Mouse (Mus musculus) activated CD4-positive, CD25-positive, alpha-beta regulatory T cell, adult 4 months (primary cell): Measurements from ENCODE around the gene Gale. TPM values are rescaled to one million over a fixed set of nuclear protein-coding genes. Genes with fewer than 3 reads are reported as not detected.
A peak's percentile ranks its signal among the peaks of the same experiment; 100 is the strongest.

Experiments
- ATAC-seq: one replicate; pipeline ENCODE4 v1.8.0; 2017
- polyA plus RNA-seq, 2 experiments: library from polyadenylated mRNA; unstranded; fragments of 100-300 nt; shearing (Covaris generic); gene quantifications; one replicate each; pipeline ENCODE4 v1.2.1; 2017

Gale gene
- polyA plus RNA-seq, 2 experiments from 2014 or later = 14.3 to 22.8 TPM

DNA sequence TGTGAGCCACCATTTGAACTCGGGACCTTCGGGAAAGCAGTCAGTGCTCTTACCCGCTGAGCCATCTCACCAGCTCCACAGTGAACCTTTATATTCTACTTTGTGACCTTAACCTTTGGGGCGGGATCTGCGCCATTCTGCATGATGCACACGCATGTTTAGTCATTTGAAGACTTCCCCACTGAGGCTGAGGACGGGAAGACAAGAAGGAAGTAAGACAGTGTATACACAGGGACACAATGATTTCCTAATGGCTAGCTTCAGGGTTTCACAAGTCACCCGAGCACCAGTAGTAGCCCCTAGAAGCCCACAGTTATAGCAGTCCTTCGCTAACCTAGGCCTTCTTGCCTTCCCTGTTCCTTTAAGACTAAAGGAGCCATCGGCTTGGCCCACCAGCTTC is 17.8 kb upstream of the Gale start:
- no peak for ATAC-seq

DNA sequence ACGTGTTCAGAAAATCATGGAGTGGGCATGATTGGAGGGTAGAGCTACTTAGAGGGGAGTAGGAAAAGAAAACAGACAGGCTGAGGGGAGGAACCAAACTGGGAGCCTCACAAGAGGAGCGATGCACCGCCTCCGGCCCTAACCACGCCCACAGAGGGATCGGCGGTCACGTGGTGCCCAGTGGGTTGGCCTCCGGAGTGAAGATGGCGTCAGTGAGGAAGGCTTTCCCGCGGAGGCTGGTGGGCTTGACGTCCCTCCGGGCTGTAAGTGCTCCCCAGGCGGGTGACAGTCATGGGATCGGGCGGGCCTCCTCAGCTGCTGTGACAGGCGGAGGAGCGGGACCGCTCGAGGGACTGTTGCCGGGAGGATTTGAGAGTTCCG is 17.3 kb upstream of the Gale start, which contains the start of gene Hmgcl:
Gene Hmgcl, plus strand, starts transcription at position 171 of the 381 bp plus-strand sequence.
- peak; percentile 99 for ATAC-seq

DNA sequence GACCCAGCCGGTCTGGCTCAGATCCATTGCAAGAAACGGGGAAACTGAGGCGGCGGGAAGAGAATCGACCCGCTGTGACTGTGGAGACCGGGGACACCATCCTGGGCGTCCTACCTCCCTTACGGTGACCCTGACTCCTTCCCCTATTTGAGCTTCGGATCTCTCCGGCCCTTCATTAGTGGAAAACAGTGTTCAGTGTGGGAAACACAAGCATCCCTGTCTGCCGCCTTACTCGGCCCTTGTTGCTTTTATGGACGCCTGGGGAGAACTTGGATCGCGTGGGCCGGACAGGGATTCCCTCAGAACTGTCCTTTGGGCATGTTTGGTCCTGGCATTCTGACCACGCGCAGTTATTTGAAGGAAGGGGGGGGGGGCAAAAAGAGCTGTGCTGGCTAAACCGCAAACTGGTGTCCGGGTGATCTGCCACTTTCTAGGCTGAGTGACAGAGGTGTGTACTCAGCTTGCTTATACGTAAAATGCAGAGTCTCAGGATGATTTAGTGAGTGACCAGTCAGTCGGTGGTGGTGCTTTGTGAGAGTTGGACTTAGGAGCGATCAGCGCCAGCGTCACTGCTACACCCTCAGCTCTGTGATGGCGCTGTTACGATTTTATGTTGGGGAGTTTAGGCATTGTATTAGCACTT is 16.7 kb upstream of the Gale start:
- no peak for ATAC-seq

DNA sequence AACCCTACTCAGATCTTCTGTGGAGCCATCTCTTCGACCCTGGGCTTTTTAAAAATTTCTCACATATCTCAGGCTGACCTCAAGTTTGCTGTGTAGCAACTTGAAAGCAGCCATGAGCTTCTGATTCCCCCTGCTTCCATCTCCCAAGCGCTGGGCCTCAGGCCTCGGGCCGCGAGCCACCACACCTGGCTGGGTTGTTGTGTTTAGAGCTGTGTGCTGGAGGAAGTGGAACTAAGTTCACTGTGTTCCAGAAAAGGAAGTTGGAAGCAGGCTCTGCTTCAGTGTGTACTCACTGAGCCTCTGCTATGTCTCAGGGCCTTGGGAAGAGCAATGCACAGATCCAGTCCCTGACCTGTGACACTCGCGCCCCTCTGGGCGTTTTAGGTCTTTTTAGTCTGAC is 15.4 kb upstream of the Gale start:
- ATAC-seq = no peak

DNA sequence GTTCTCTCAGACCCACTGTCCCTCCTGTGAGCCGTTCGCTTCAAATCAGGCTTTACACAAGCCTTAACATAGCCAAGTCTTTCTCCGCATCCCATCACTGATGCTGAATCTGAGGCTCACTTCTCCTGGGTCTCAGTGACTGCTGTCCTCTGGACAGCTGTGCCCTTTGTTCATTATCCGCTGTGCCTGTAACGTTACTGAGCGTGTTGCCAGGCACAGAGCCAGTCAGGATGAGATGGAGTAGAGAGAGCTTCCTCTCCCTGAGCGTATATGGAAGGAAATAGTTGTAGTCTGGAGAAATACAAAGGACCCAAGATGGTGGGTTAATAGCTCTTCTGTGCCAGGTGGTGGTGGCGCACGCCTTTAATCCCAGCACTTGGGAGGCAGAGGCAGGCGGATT is 14.1 kb upstream of the Gale start:
- no peak for ATAC-seq

DNA sequence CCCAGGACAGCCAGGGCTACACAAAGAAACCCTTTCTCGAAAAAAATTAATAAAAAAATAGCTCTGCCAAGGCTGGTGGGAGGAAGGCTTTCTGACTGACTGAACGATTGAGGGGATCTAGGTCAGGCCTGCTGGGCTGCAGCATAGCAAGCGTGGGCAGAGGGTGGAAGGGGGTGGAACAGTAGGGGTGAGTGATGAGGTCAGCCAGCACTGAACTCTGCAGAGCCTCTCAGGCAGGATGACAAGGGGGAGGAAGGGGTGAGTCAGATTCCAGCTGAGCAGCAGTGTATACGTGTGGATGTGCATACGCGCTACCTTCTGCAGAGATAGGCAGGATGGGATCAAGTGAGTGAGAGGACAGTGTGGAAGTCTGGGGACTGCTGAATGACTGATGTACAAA is 13.6 kb upstream of the Gale start:
- no peak for ATAC-seq

DNA sequence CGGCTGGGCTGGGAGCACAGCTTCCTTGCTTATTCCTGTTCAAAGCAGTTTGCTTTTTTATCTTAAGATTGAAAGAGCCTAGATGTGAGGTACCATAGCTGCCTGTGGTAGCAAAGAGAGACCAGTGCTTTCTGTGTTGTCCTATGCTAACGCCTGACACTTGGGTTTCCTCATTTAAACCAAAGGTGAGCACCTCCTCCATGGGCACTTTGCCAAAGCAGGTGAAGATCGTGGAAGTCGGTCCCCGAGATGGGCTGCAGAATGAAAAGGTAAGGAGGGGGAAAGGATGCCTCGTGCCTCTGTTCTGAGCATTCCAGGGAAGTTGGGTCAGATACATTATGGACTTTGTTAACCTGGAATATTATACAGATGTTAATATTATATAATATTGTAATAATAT is 13.2 kb upstream of the Gale start:
- ATAC-seq = no peak

DNA sequence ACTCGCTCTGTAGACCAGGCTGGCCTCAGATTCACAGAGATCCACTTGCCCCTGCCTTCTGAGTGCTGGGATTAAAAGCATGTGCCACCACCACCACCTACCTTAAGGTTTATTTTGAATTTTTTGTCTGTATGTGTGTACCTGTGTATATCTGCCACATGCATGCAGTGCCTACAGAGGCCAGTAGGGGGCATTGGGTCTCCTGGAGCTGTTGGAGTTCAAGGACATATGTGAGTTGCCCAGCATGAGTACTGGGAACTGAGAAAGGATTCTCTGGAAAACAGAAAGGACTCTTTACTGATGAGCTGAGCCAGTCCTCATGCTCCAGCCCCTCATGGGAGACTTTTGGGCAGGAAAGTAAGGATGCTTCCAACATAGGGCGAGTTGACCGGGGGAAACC is 12.0 kb upstream of the Gale start:
- ATAC-seq = no peak

DNA sequence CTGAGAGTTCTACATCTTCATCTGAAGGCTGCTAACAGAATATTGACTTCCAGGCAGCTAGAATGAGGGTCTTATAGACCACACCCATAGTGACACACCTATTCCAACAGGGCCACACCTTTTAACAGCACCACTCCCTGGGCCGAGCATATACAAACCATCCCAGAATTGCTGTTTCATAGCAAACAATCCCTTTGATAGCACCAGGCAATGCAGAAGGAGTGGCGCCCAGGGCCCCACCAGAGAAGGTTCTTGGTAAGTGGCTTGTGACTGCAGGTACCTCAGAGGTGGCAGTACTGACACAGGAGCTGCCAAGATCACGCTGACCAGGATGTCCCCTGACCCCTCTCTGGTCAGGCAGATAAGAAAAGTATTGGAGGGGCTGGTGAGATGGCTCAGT is 10.3 kb upstream of the Gale start:
- ATAC-seq = no peak

DNA sequence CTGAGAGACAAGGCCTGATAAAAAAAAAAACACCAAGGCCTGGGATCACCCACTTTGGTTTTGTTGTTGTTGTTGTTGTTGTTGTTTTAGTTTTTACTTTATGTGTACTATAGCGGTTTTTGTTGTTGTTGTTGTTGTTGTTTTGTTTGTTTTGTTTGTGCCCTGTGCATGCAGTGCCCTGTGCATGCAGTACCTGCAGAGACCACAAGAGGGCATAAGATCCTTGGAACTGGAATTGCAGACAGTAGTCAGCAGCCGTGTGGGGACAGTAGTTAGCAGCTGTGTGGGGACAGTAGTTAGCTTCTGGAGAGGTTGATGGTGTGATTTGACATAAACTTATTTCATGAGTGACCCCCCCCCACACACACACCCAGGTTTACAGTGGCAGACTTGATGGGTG is 9.3 kb upstream of the Gale start:
- ATAC-seq = peak; percentile 57

DNA sequence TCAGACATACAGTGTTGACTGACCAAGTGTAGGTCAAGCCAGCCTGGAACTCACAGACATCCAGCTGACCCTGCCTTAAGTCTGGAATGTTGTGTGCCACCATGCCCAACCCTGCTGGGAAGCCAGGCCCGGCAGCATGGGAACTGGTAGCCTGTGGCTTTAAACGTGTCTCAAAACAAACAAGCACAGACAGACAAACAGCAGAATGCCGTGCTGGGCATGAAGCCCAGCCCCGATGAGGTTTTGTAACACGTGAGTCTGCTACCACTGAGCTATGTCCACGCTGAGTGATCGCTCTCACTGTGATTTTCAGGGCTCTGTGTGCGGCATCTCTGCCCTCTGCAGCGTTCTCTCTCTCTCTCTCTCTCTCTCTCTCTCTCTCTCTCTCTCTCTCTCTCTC is 7.6 kb upstream of the Gale start:
- ATAC-seq = no peak

DNA sequence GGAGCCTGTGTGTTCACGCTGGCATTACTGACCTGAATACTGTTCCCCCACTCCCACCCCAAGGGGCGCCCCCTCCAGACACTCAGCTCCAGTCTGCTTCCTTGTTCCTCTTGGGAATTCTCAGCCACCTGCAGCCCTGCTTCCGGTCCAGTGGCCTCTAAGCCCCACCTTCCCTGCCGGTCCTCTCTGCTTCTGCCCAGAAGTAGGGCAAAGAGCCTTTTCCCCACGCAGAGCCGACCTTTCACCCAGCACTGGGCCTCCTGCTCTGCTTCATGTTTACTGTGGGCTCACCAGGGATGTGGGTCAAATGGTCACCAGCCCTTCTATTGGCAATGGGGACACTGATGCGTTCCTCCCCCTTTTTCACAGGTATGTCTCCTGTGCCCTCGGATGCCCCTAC is 5.2 kb upstream of the Gale start:
- no peak for ATAC-seq

DNA sequence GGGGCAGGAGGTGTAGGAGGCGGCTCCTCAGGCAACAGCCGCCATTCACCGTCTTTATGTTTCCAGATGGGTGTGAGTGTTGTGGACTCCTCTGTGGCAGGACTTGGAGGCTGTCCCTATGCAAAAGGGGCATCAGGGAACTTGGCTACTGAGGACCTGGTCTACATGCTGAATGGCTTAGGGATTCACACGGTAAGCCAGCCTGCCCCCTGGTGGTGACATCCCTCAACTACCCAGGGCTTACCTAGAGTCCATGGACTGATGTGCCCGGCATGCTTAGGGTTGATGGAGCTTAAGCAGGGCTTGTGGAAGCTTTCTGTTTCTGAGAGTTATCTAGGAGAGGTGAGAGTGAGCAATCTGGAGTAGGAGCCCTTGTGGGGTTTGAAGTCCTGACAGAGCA is 2.8 kb upstream of the Gale start:
- ATAC-seq = no peak

DNA sequence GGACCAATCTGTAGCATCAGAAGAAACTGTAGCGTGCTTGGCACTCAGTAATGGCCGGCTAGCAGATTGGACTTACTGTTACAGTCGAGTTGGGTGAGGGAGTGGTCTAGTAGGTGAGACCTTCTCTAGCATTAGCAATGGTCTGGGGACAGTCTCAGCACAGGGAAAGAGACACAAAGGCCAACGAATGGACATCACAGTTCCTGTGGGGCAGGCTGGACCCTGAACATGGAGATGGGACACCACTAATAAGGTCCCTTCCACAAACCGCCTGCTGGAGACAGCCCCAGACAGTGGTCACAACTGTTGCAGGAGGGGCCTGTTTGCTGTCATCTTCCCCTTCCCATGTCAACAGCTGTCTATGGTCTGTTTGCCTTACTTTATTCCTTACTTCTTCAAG is 1.8 kb upstream of the Gale start:
- ATAC-seq = no peak

DNA sequence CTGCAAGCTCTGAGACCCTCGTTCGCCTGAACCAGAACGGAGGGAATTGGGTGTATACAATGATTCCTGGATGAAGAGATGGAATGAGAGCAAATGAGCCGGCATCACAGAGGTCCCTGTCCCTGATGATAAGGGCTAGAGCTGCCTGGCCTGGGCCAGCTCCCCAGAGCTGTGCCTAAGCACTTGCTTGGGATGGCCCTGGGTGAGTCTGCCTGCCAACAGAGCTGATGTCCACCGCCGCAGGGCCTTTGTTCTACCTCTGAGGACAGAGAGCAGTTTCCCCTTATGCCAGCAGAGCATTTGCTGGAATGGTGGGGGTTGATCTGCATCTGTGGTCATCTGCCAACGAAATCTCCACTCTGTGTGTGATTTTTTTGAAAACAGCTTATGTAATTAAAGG is 1.3 kb upstream of the Gale start:
- no peak for ATAC-seq

DNA sequence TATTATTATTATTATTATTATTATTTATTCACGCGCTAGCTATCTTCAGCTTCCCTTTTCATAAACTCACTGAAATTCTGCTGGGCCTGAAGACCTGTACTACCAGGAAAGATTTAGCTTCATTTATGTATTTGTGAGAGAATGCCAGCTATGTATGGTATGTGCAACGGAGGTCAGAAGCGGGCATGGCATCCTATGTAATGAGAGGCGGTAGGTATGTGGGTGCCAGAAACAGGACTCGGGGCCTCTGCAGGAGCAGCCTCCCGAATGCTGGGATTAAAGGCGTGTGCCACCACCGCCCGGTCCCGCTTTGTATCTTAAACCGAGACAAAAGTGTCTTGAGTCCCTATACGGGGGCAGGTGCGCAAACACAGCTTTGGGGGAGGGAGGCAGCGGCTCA is 581 bp upstream of the Gale start:
- ATAC-seq = no peak

DNA sequence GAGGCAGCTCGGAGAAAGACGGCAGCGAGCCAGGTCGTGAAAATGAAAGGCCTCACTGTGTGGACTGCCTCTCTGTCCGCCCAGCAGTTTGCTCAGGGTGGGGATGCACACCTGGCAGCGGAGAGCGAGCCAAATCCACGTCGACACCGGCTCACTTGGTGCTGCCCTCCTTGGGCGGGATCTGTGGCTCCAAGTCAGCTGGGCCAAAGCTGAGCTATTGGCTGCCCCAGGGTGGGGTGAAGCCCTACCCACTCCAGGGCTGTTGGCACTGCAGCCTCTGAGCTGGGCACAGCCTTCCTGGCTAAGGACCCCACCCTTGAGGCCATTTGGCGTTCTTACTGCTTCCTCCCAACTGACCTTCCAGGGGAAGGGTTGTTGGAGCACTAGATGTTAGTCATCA is 899 bp downstream of the Gale start:
- no peak for ATAC-seq

DNA sequence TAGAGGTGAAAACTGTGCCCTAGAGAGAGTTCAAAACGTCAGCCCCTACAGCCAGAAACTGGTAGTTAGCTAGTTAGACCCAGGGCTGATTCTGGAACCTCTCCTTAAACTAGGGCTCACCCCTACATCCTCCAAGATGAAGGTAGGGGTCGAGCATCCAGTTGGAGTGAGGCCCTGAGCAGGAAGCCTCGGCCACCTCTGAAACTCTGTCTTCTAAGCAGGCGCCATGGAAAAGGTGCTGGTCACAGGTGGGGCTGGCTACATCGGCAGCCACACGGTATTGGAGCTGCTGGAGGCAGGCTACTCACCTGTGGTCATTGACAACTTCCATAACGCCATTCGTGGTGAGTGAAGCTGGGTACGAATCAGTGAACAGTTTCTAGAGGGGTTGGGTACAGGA is 1.6 kb downstream of the Gale start:
- ATAC-seq = no peak

DNA sequence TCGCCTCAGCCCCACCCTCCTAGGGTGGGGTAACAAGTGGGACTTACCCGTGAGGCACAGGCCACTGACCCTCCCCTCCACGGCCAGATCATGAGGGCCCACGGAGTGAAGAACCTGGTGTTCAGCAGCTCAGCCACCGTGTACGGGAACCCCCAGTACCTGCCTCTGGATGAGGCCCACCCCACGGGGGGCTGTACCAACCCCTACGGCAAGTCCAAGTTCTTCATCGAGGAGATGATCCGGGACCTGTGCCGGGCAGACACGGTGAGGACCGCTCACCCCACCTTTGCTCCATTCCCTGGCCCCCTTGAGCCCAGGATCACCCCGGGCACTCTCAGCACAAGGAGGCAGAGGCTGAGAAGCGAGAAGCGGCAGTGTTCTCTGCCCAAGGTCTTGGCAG is 2.8 kb downstream of the Gale start:
- no peak for ATAC-seq

DNA sequence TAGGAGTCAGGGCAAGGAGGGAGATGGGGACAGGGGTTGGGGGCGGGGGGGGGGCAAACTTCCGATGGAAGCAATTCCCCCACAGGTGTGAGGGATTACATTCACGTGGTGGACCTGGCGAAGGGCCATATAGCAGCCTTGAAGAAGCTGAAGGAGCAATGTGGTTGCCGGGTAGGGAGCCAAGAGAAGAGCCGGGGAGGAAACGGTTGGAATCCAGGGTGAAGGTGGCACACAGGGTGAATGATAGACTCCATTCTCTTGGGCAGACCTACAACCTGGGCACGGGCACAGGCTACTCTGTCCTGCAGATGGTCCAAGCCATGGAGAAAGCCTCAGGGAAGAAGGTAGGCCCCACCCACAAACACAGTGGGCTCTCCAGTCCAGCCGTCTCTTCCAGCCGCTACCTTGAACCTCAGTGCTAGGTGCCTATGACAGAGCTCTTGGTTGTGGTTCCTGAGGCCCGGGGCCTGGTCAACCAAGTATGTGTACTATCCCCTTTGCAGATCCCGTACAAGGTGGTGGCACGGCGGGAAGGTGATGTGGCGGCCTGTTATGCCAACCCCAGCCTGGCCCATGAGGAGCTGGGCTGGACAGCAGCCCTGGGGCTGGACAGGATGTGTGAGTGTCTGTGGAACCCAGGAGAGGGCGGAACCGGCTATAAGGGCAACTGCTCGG is 3.7 kb downstream of the Gale start:
- no peak for ATAC-seq

DNA sequence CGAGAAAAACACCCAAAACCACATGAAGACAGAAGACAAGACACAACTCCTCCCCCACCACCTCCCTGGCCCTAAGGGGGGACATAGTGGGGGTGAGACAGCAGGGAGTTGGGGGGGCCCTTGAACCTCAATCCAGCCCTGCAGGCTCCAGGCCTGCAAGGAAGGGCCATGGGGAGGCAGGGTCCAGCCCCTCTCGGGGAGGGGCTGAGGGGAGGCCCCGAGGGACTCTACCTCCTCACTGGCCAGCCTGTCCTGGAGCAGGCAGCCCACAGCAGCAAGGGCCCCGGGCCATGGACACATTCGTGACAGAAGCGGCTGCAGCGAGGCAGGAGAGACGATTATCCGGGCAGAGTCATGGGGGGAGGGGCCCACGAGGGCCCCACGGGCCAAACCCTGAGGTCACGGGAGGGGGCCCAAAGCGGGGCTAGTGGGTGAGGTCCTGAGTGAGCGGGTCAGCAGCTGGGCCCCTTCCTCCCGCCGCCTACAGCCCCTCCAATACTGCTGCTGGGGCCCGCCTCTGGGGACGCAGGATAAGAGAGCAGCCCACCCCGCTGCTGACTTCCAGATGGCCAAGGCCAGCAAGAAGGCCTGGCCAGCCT is 4.8 kb downstream of the Gale start:
- ATAC-seq = no peak

DNA sequence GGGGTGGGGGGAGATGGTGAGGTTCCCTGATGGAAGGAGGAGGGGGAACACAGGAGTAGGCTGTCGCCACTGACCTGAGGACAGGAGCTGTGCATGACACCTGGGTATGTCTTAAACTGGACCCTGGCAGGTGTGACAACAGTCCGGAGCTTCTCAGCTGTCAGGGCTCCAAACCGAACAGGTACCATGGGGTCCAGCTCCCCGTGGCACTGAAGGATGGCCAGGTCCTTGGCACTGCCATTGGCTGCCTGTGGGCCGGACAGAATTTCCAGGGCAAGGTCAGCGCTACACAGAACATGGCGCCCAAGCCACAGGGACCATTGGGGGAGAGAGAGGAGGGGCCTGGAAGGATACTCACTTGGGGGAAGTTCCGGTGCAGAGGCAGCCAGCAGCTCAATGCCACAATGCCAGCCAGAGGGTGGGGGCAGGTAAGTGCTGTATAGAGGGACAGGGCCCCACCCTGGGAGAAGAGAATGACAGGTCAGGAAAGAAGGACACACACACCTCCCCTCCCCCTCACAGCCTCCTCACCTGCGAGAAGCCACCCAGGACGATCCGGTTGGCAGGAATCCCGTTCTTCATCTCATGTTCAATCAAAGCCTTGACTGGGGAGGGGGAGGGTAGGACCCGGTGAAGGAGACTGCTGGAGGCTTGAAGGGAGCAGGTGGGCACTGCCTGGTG is 5.7 kb downstream of the Gale start:
- ATAC-seq = no peak

DNA sequence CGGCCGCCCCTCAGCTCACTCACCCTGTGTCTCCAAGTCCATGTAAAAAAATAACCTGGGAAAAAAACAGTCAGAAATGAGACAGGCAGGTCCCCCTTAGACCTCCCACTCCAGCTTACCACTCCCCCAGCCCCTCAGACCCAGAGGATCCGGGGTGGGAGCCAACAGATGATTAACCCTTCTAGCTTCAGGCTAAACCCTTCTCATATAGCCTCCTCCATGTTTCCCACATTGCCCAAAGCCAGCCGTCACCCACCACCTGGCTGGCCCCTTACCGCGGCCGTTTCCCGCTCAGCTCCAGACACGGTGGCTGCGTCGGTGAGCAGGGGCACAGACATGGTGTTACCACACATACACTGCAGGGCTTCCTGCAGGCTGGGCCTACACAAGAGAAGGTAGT is 7.1 kb downstream of the Gale start:
- no peak for ATAC-seq
